Mouse (Mus musculus): ENCODE results near the gene Acot12. TPM values are rescaled to one million over a fixed set of nuclear protein-coding genes. Genes with fewer than 3 reads are reported as not detected.

The Acot12 gene
- polyA plus RNA-seq (2014; fragmentation: Illumina TruSeq; extraction: RNeasy Lipid Tissue Mini Kit (QIAGEN cat#74804)) = 0.60 TPM

GRCm38 (mm10) chr13:91741280-91742047 is at the start of gene Acot12:
Gene Acot12 (plus strand): TSS chr13:91741512.

GRCm38 (mm10) chr13:91807155-91807839 is 66.0 kb downstream of the Acot12 start, which contains the start of gene Zcchc9:
Gene Zcchc9 (minus strand): TSS chr13:91807705.

Other genes starting within 250 kb of the Acot12 start
- 62.0 TPM for gene Zcchc9, start 66.2 kb downstream of the Acot12 start, polyA plus RNA-seq (2014; fragmentation: Illumina TruSeq; extraction: RNeasy Lipid Tissue Mini Kit (QIAGEN cat#74804))
- gene Ckmt2, start 135.4 kb downstream of the Acot12 start, polyA plus RNA-seq (2014; fragmentation: Illumina TruSeq; extraction: RNeasy Lipid Tissue Mini Kit (QIAGEN cat#74804)) = not detected